Mouse (Mus musculus): ENCODE results near the gene Tipin. TPM values are rescaled to one million over a fixed set of nuclear protein-coding genes. Genes with fewer than 3 reads are reported as not detected.

Gene Tipin
- polyA plus RNA-seq (2017; shearing (Covaris generic)), result 10 to 100 TPM; 64.1 to 77.4 TPM

DNA sequence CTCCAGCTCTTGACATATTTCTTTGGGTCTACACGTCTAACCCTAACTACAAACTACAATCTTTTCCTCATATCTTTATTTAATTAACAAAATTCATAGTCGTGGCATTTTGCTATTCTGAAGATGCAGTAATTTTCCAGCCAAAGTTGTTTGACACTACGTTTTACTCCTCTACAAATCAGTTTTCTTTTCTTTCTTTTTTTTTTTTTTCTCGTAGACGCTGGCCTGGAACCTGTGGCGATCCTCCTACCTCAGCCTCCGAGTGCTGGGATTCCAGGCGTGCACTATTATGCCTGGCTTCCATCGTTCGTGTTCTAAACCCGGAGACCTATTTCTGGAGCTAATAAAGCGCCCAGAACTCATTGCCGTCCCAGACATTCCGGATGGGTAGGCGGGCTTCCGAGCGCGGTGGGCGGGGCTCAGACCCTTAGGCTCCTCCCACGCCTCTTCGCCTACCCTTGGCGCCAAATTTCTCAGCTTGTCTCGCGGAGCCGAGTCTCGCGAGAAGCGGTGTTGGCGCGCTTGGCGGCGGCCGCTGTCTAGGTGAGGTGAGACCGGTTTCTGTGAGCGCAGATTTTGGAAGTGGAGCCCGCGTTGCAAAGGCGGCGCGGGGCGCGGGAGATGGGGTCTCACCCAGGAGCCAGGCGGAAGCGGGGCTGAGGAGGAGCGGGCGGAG is at the start of gene Tipin:
TSS of gene Tipin (plus strand) at position 477 of the 676 bp plus-strand sequence.

GRCm38 (mm10) chr9:64234768-64235435 is 46.5 kb upstream of the Tipin start, which contains the start of gene Uchl4:
TSS of gene Uchl4 (plus strand) at chr9:64235201.

DNA sequence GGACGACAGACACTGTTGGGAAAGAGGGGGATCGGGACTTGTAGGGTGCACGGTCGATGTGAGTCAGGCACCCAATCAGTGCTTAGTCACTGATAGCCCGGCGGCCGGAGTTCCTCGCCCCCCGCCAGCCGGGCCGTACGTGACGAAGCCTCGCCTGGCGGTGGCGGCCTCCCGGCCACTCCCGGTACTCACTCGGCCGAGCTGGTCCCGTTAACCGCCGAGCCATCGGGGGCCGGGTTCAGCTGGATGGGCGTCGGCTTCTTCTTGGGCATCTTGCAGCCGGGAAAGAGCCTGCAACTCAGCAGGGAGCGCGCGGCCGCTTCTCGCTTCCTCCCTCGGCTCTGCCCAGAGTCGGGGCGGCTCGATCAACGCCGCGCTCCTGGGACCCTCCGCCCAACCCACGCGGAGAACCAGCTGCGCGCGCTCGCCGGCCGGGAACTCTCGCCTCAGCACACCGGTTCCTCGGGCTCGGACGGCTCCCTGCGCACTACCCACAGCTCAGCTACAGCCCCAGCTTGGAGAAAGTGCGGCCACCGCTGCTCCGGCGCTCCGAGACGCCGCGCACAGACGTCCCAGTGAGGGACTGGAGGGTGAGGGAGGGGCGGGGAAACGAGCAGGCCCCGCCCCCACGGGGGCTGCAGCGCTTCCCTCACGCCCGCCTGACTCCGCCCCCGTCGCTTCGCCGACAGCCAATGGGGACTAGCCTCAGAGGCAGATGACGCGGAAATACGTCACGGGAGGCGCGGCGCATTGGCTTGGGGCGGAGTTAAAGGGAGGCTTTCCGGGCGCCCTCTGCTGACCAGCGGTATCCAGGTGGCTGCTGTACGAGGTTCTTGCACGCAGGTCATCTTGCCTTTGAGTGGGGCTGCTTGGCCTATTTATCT is 28.1 kb upstream of the Tipin start, which contains the start of gene Map2k1:
TSS of gene Map2k1 (minus strand) at position 611 of the 884 bp plus-strand sequence.

DNA sequence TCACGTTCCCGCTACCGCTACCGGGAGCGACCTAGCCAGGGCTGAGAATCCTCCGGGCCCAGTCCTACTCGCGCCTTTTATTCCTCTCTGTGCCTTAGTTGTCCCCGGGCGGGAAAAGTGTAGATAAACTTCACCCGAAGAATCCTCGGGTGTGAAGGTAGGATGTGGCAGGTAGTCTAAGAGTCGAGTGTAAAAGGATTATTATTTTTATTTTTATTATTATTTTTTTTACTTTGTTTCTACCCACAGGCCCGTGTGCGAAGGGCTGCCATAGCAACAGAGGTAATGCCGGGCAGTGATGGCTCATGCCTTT is 59.8 kb downstream of the Tipin start, which contains the start of gene Dis3l:
TSS of gene Dis3l (minus strand) at position 35 of the 313 bp plus-strand sequence.

Other genes with a start within 250 kb of the Tipin start
- gene Lctl, start 164.4 kb upstream of the Tipin start, polyA plus RNA-seq (2017; shearing (Covaris generic)), result under 1 TPM in 1 of 2 experiments, not detected in 1; 0.50 TPM
- gene Zwilch, start 108.5 kb upstream of the Tipin start, polyA plus RNA-seq (2017; shearing (Covaris generic)), result 1 to 10 TPM; 3.9 to 5.2 TPM
- 1,000 to 10,000 TPM; 1,228 to 2,065 TPM for gene Rpl4, start 108.2 kb upstream of the Tipin start, polyA plus RNA-seq (2017; shearing (Covaris generic))
- 10 to 100 TPM; 54.0 to 64.8 TPM for gene Snapc5, start 102.3 kb upstream of the Tipin start, polyA plus RNA-seq (2017; shearing (Covaris generic))
- gene Uchl4, start 46.4 kb upstream of the Tipin start, polyA plus RNA-seq (2017; shearing (Covaris generic)), result 10 to 100 TPM in 1 of 2 experiments, 1 to 10 TPM in 1; 8.5 to 12.2 TPM
- 100 to 1,000 TPM in 1 of 2 experiments, 10 to 100 TPM in 1; 62.7 to 101 TPM for gene Map2k1, start 27.9 kb upstream of the Tipin start, polyA plus RNA-seq (2017; shearing (Covaris generic))
- gene Dis3l, start 59.7 kb downstream of the Tipin start, polyA plus RNA-seq (2017; shearing (Covaris generic)), result 10 to 100 TPM; 19.4 to 20.2 TPM
- under 1 TPM; 0.33 to 0.45 TPM for gene Megf11, start 104.0 kb downstream of the Tipin start, polyA plus RNA-seq (2017; shearing (Covaris generic))